ENCODE assay signal across 26 mouse cellular contexts in genomic region chr11:44768346-44768745, GRCm38 (mm10).
A peak's percentile ranks its signal among the peaks of the same experiment; 100 is the strongest.
DNase-seq lines count a peak whose midpoint lies in the region; ATAC-seq and TF ChIP-seq lines count a peak whose summit lies in the region.
"Had no signal": no experiment of that assay in that cellular context is flagged by ENCODE, and none has a peak within 500 bp of the region (broad histone marks: within the 10 kb centered on the region; RNA-seq: fewer than 3 reads in every experiment).

No protein-coding gene starts in this region.

- H3K36me3 ChIP-seq in hindbrain, embryonic 14.5 days (replicated peaks; ENCODE audit: control insufficient read depth, insufficient read depth): no peaks in the 10 kb centered on the region
- no peaks in the 10 kb centered on the region for H3K36me3 ChIP-seq in hindbrain, embryonic 11.5 days (ENCODE audit: control insufficient read depth, insufficient read depth, low read length)
- H3K36me3 ChIP-seq in spleen, adult 2 months (ENCODE audit: control insufficient read depth, insufficient read depth, low read length): no peaks in the 10 kb centered on the region
- H3K36me3 ChIP-seq in forebrain, embryonic 11.5 days (ENCODE audit: control insufficient read depth, insufficient read depth, low read length): no peaks in the 10 kb centered on the region
- no peaks in the 10 kb centered on the region for H3K36me3 ChIP-seq in liver, embryonic 11.5 days (ENCODE audit: control insufficient read depth, insufficient read depth, low read length)
- H3K36me3 ChIP-seq: embryonic facial prominence, embryonic 12.5 days; forebrain, embryonic 15.5 days; G1E; heart, embryonic 12.5 days; intestine, embryonic 15.5 days; liver, embryonic 13.5 days; stomach, embryonic 15.5 days had no signal

- TF ChIP-seq CTCF in spleen, adult 2 months (IDR thresholded peaks at IDR 0.05; ENCODE audit: extremely low read depth, insufficient read depth, insufficient read length, insufficient replicate concordance): no peak

- no peaks in the 10 kb centered on the region for H3K27me3 ChIP-seq in hindbrain, embryonic 14.5 days (ENCODE audit: control insufficient read depth, insufficient read depth, low read length)
- no peaks in the 10 kb centered on the region for H3K27me3 ChIP-seq in hindbrain, embryonic 11.5 days (ENCODE audit: control insufficient read depth, insufficient read depth, low read length)
- no peaks in the 10 kb centered on the region for H3K27me3 ChIP-seq in spleen, adult 2 months (ENCODE audit: control insufficient read depth, insufficient read depth, low read length)
- peaks cover 7% of the 10 kb centered on the region; the same call in 1 of the 2 replicates for H3K27me3 ChIP-seq in forebrain, embryonic 11.5 days (ENCODE audit: control insufficient read depth, insufficient read depth, low read length)
- no peaks in the 10 kb centered on the region for H3K27me3 ChIP-seq in liver, embryonic 11.5 days (replicated peaks; ENCODE audit: control insufficient read depth, insufficient read depth, low read length)
- H3K27me3 ChIP-seq: embryonic facial prominence, embryonic 12.5 days; heart, embryonic 12.5 days; intestine, embryonic 15.5 days; liver, embryonic 13.5 days; stomach, embryonic 15.5 days had no signal

- no peaks in the 10 kb centered on the region for H3K9me3 ChIP-seq in hindbrain, embryonic 14.5 days (ENCODE audit: control insufficient read depth, low read length)
- no peaks in the 10 kb centered on the region for H3K9me3 ChIP-seq in hindbrain, embryonic 11.5 days (ENCODE audit: control insufficient read depth, low read length)
- no peaks in the 10 kb centered on the region for H3K9me3 ChIP-seq in forebrain, embryonic 11.5 days (ENCODE audit: control insufficient read depth, low read length)
- no peaks in the 10 kb centered on the region for H3K9me3 ChIP-seq in liver, embryonic 11.5 days (ENCODE audit: control insufficient read depth, low read length)
- H3K9me3 ChIP-seq: embryonic facial prominence, embryonic 12.5 days; forebrain, embryonic 15.5 days; G1E; heart, embryonic 12.5 days; intestine, embryonic 15.5 days; liver, embryonic 13.5 days; stomach, embryonic 15.5 days had no signal

- no peak overlapping the region for H3K4me3 ChIP-seq in hindbrain, embryonic 14.5 days (replicated peaks; ENCODE audit: low read length)
- no peak overlapping the region for H3K4me3 ChIP-seq in hindbrain, embryonic 11.5 days (ENCODE audit: low read depth, low read length)
- H3K4me3 ChIP-seq in spleen, adult 2 months (ENCODE audit: extremely low read depth, insufficient read depth, insufficient read length): no peak overlapping the region
- H3K4me3 ChIP-seq in forebrain, embryonic 11.5 days (ENCODE audit: low read depth, low read length): no peak overlapping the region
- H3K4me3 ChIP-seq in liver, embryonic 11.5 days (ENCODE audit: low read depth, low read length): no peak overlapping the region
- H3K4me3 ChIP-seq: embryonic facial prominence, embryonic 12.5 days; forebrain, embryonic 15.5 days; heart, embryonic 12.5 days; intestine, embryonic 15.5 days; liver, embryonic 13.5 days; stomach, embryonic 15.5 days had no signal

- DNase-seq in adrenal gland, adult 2 months: peak; percentile 35
- no peak for DNase-seq in adrenal gland, postnatal 4 days (ENCODE audit: low spot score in 2 of 2)
- no peak for DNase-seq in hindbrain, embryonic 14.5 days (ENCODE audit: low spot score)
- DNase-seq in hindbrain, embryonic 11.5 days (ENCODE audit: low spot score): no peak
- DNase-seq in spleen, adult 2 months (ENCODE audit: low read depth in 1 of 2, low spot score in 2 of 2): no peak
- no peak for DNase-seq in spleen, postnatal 10 days (ENCODE audit: low spot score in 2 of 2)
- no peak for DNase-seq in forebrain, embryonic 11.5 days (ENCODE audit: low spot score)
- no peak for DNase-seq in liver, embryonic 11.5 days (ENCODE audit: low spot score)
- DNase-seq: cerebellum, adult 8-10 months; embryo, embryonic 11 days; gastrocnemius, postnatal 25 days; heart, adult 18-20 months; heart, postnatal 4 days; kidney, adult 2 months; kidney, postnatal 4 days; liver, embryonic 13.5 days; lung, adult 18-20 months; lung, postnatal 4 days had no signal

- no peak for ATAC-seq in hindbrain, embryonic 14.5 days (ENCODE audit: low FRiP score)
- no peak for ATAC-seq in hindbrain, embryonic 11.5 days (ENCODE audit: low FRiP score)
- no peak for ATAC-seq in forebrain, embryonic 11.5 days (replicated peaks; ENCODE audit: low FRiP score)
- ATAC-seq in liver, embryonic 11.5 days (replicated peaks; ENCODE audit: low FRiP score): no peak
- ATAC-seq: forebrain, embryonic 15.5 days; hindbrain, postnatal 0 days; intestine, embryonic 15.5 days; lung, postnatal 0 days had no signal

- 60% methylated on average over 5 of the region's 5 CpGs for WGBS in hindbrain, embryonic 14.5 days
- WGBS in hindbrain, embryonic 11.5 days: 81% methylated on average over 5 of the region's 5 CpGs
- WGBS in spleen, adult 2 months: 58% methylated on average over 5 of the region's 5 CpGs
- 82% methylated on average over 5 of the region's 5 CpGs for WGBS in forebrain, embryonic 11.5 days
- 67% methylated on average over 5 of the region's 5 CpGs for WGBS in liver, embryonic 11.5 days

- H3K4me1 ChIP-seq in hindbrain, embryonic 14.5 days (replicated peaks; ENCODE audit: control insufficient read depth, insufficient read depth, low read length): peaks cover 33% of the 10 kb centered on the region
- no peaks in the 10 kb centered on the region for H3K4me1 ChIP-seq in hindbrain, embryonic 11.5 days (replicated peaks; ENCODE audit: control insufficient read depth, insufficient read depth, low read length)
- H3K4me1 ChIP-seq in spleen, adult 2 months (ENCODE audit: control insufficient read depth, insufficient read depth, insufficient read length): peaks cover 22% of the 10 kb centered on the region
- no peaks in the 10 kb centered on the region for H3K4me1 ChIP-seq in forebrain, embryonic 11.5 days (replicated peaks; ENCODE audit: control insufficient read depth, insufficient read depth, low read length)
- H3K4me1 ChIP-seq in liver, embryonic 11.5 days (replicated peaks; ENCODE audit: control insufficient read depth, insufficient read depth, low read length): no peaks in the 10 kb centered on the region
- H3K4me1 ChIP-seq: intestine, embryonic 15.5 days; liver, embryonic 13.5 days; stomach, embryonic 15.5 days had no signal

- H3K27ac ChIP-seq in hindbrain, embryonic 14.5 days: peak overlapping the region; percentile 39; the same call in 1 of the 2 replicates
- no peak overlapping the region for H3K27ac ChIP-seq in hindbrain, embryonic 11.5 days (ENCODE audit: low read depth, low read length)
- peak overlapping the region; percentile 27; the same call in 1 of the 2 replicates for H3K27ac ChIP-seq in spleen, adult 2 months (ENCODE audit: insufficient read depth, low read length)
- H3K27ac ChIP-seq in forebrain, embryonic 11.5 days (ENCODE audit: low read depth, low read length): no peak overlapping the region
- H3K27ac ChIP-seq in liver, embryonic 11.5 days (ENCODE audit: low read depth, low read length): no peak overlapping the region
- H3K27ac ChIP-seq: embryonic facial prominence, embryonic 12.5 days; forebrain, embryonic 15.5 days; hindbrain, postnatal 0 days; intestine, embryonic 15.5 days; liver, embryonic 13.5 days; stomach, embryonic 15.5 days had no signal

- H3K4me2 ChIP-seq in hindbrain, embryonic 14.5 days (replicated peaks): no peak overlapping the region
- no peak overlapping the region for H3K4me2 ChIP-seq in hindbrain, embryonic 11.5 days (replicated peaks; ENCODE audit: low read depth, low read length)
- no peak overlapping the region for H3K4me2 ChIP-seq in forebrain, embryonic 11.5 days (ENCODE audit: low read depth, low read length, severe bottlenecking)
- H3K4me2 ChIP-seq in liver, embryonic 11.5 days: no peak overlapping the region
- H3K4me2 ChIP-seq: embryonic facial prominence, embryonic 12.5 days; forebrain, embryonic 15.5 days; heart, embryonic 12.5 days; intestine, embryonic 15.5 days; liver, embryonic 13.5 days; stomach, embryonic 15.5 days had no signal

- H3K9ac ChIP-seq in hindbrain, embryonic 14.5 days: no peak overlapping the region
- H3K9ac ChIP-seq in hindbrain, embryonic 11.5 days (ENCODE audit: low read depth, low read length): no peak overlapping the region
- H3K9ac ChIP-seq in forebrain, embryonic 11.5 days (ENCODE audit: low read length): no peak overlapping the region
- H3K9ac ChIP-seq in liver, embryonic 11.5 days (ENCODE audit: low read depth, low read length): no peak overlapping the region
- H3K9ac ChIP-seq: embryonic facial prominence, embryonic 12.5 days; forebrain, embryonic 15.5 days; heart, embryonic 12.5 days; intestine, embryonic 15.5 days; liver, embryonic 13.5 days; stomach, embryonic 15.5 days had no signal

- no peak for TF ChIP-seq POLR2A in spleen, adult 2 months (IDR thresholded peaks at IDR 0.05; ENCODE audit: low read depth, low read length)

Comparison
In these comparisons a context has a peak if more than half of its experiments do, and no peak if none do; other contexts are left out.
1. H3K27ac ChIP-seq: peak in hindbrain, embryonic 14.5 days (single experiment) and spleen, adult 2 months (single experiment); none in hindbrain, embryonic 11.5 days (single experiment), forebrain, embryonic 11.5 days (single experiment) and liver, embryonic 11.5 days (single experiment).